Mouse (Mus musculus): Measurements from ENCODE around the gene Tlr5.
A peak's percentile ranks its signal among the peaks of the same experiment; 100 is the strongest.

Tlr5 gene

DNA sequence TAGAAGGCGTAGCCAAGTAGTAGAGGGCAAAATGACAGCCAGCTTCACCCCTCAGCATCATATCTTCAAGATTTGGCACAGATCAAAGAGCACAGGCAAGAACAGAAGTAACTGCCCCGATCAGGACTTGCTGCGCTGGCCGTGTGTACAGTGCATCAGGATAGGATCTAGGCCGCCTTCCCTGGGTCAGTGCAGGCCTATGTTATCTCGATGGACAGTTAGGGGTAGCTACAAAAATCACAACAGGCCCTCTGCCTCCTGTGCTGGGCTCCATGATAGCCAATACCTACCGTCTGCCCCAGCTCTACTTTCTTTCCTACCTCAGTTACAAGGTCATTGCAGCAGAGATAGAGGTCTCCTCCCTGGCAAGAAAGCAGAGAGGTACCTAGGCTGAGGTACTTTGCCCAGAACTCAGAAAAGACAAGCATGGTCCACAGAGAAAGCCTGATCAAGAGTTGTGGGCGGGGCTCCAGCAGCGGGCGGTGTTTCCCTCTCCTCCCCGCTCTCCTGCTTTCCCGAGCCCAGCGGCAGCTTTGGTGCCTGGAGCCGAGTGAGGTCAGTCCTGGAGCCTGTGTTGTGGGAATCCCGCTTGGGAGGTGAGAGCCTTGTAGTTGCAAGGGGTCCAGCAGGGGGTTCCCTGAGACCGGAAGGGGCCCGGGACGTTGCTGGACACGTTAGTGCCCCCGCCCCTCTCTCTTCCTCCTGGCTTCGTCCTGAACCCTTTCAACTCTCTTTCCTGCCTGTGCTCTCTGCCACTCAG, at the start of gene Tlr5:
Tlr5 (plus strand) TSS at position 502 of the 760 bp plus-strand sequence.
- peak; percentile 62 for DNase-seq (ENCODE audit: inconsistent ontology term)

DNA sequence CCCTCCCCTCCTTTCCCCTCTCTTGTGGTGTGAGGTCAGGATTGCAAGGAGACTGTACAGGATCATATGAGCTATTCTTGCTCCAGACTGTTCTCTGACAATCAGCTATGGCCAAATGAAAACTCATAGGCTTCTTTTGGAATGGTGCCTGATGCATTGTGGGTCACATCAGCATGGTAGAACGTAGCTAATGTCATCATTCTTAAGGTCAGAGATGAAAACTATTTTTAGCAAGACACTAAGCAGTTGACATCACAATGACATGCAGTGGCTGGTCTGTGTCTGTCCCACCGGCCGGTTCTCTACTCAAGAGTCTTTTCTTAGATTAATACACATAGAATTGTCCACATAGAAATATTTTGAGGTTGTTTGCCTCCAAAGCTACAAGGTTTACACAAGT, 48.9 kb upstream of the Tlr5 start:
- no peak for DNase-seq (ENCODE audit: inconsistent ontology term)

DNA sequence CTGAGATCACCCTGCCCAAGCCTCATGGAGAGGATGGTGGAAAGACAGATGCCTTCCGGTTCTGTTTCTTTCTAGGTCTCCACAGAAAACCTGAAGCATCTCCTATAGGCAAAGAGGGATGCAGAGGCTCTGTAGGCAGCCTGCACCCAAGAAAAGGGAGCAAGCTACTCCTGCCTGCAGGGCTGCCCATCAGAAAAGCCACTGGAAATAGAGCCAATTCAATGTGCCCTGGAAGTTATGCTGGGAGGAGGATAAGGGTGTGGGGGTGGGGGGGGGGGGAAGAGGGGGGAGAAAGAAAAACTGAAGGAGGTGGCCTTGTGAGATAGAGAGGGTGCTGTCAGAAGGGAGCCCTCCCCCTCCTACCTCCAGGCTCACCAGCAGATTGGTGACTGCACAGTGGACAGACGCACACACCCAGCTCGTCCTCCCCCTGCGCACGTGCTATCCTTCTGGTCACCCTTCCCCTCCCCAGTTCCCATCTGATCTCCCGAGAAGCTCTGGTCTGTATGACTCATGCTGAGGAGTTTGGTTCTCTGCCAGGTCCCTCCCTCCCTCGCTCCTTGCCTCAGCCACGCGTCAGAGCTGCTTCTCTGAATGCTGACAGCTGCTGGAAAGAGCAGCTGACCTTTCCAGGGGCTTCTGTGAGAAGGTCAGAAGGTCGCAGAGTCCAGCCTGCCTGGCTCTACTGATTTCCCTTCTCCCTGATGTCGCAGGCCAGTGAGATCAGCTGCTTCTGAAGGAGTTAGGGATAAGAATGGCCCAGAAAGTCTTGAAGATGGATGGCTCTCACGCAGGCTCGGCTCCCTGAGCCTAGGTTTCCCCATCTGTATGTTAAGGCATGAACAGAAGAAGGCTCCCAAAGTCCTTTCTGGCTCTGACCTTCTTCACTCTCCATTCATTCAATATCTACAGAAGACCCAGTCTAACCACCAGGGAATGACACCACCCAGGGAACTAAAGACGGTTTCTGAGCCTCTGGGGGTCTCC, 46.2 kb upstream of the Tlr5 start:
- peak; percentile 97 for DNase-seq (ENCODE audit: inconsistent ontology term)

DNA sequence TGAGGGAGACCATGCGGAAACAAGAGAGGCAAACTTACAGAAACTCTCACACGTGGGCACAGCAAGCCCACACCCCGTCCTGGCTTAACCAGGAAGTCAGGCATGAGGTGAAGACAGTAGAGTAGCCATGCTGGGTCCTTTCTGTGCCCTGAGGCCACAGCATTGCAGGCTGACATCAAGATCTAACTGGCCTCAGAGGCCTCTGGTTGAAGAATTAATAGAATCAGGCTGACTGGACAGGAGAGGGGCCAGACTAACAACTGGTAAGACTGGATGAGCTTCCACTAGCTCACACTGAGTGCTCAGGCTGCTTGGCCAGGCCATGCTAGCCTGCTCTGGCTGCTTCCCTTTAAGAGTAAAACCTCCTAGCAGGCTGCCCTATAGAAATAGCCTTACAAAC, 45.5 kb upstream of the Tlr5 start:
- no peak for DNase-seq (ENCODE audit: inconsistent ontology term)

DNA sequence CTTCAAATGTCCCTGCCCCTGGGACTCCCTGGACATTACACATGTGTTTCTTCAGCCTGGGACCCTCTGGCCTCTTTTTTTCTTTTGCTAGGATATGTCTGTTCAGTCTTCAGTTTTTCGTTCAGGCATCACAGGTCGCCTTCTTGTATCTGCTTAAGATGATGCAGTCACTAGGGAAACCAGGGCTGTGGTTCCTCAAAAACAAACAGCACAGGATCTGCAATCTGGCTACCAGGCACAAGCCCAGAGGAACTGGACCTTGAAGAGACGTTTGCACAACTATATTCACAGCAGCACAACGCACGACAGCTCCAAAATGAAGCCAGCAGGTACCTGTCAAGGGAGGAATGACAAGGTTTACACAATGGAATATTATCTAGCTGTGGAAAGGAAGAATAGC, 45.0 kb upstream of the Tlr5 start:
- DNase-seq (ENCODE audit: inconsistent ontology term), result no peak

DNA sequence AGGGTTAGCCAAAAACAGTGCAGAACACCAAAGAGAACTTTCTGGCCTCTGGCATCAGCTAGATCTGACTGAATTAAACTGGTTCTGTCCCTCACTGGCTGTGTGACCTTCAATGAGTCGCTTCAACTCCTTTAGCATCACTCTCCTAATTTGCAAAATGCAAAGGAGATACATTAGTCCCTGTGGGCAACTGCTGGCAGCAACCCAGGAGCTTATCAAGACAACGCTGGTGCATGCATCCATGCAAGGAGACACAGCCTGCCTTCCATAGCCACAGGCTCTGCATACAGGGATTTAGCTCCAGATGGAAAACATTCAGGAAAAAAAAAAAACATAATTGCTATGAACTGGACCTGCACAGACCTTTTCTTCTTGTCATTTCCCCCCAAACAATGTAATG, 42.0 kb upstream of the Tlr5 start:
- no peak for DNase-seq (ENCODE audit: inconsistent ontology term)

DNA sequence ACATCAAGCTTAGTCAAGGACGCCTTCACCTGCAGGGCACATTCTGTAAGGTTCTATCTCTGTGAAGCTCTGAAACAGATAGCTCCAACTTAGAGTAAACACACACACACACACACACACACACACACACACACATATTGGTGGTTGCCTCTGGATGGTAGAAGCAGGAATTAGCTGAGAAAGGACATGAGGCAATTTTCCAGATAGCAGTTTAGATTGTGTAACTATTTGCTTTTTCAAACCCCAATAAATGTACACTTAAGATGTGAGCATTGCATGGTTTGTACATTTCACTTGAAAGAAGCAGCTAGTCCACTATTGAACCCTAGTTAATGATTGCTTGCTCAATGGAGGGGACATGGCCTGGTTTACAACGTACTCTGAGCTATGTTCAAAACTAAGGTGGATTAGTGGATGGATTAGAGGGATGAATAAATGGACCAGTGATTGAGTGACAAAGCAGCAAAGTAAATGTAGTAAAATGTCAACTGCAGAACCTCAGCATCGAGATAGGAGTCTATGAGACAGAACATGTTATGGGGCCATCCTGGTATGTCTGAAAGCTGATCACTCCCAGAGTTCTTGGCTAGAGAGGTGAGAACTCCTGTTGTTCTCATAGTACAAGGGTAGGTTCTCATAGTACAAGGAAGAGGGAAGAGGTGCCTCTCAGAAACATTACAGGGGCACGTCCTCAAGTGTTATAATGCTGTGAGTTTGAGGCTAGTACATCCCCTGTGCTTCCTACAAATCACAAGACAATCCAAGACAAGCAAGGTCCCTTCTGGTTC, 40.3 kb upstream of the Tlr5 start:
- no peak for DNase-seq (ENCODE audit: inconsistent ontology term)

DNA sequence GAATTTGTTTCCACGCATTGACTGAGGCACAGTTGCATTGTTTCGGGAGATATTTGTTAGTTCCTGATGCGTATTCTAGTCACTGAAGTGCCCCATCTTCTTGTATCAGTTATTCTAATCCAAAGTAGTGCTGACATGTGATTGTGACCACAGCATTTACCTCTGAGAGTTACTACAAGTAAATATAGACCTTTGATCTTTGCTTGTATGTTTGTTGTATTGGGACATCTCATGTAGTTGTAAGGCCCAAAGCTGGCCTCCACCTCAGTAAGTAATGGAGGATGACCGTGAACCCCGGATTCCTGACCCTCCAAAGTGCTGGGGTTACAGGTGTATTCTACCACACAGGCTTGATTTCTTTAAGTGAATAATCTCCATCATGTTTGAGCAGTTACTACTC, 38.4 kb upstream of the Tlr5 start:
- DNase-seq (ENCODE audit: inconsistent ontology term), result no peak

DNA sequence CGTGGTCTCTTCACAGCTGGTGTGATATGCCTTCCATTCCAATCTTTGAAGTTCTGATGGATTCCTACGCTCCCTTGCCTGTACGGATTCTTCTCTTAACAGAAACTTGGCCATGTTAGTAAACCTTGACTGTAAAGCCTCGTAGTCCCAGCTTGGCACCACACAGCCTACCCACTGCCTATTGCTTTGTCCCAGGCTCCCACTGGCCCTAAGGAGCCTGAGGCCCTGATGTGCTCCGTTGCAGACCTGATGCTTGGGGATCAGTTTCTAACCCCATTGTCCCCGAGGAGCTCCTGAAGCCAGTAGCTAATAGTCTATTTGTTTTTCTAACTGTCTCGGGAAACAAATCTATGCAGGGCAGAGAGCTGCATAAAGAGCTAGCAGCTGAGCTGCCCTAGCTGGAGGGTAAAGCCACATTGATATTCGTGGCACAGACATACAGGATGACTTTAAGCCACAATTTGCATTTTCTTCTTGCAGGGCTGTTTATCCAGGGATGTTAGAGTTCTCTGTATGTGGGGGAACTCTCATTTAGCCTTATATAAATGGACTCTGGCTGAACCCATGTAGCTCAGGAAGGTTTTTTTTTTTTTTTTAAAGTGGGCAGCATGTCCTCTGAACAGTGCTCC, 35.8 kb upstream of the Tlr5 start:
- DNase-seq (ENCODE audit: inconsistent ontology term), result no peak

DNA sequence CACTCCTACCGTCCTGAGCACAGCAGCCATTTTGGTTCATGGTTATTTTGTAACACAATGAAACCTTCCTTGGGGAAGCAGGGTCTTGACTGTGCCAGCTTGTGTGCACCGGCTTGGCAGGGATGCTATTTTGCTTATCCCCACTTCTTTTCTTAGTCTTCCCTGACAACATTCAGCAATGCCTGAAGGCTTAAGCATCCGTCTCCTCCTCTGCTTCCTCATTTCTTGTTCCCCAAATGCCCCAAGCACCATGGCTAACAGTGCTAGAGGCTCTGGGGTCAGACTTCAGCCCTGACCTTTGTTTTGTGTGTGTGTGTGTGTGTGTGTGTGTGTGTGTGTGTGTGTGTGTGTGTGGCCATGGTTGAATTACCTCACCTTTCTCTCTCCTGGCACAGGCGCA, 31.8 kb upstream of the Tlr5 start:
- DNase-seq (ENCODE audit: inconsistent ontology term), result no peak

DNA sequence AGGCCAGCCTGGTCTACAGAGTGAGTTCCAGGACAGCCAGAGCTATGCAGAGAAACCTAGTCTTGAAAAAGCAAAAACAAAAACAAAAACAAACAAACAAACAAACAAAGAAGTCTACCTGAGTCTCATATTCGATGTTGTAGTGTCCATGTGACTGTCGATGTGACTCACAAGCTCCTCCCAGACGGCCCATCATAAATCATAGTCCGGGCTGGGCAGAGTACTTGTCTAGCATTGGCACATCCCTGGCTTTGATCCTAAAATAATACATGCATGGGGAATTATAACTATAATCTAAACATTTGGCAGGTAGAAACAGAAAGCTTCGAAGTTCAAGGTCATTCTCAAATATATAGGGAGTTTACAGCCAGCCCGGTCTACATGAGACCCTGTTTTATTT, 28.1 kb upstream of the Tlr5 start:
- DNase-seq (ENCODE audit: inconsistent ontology term), result no peak

DNA sequence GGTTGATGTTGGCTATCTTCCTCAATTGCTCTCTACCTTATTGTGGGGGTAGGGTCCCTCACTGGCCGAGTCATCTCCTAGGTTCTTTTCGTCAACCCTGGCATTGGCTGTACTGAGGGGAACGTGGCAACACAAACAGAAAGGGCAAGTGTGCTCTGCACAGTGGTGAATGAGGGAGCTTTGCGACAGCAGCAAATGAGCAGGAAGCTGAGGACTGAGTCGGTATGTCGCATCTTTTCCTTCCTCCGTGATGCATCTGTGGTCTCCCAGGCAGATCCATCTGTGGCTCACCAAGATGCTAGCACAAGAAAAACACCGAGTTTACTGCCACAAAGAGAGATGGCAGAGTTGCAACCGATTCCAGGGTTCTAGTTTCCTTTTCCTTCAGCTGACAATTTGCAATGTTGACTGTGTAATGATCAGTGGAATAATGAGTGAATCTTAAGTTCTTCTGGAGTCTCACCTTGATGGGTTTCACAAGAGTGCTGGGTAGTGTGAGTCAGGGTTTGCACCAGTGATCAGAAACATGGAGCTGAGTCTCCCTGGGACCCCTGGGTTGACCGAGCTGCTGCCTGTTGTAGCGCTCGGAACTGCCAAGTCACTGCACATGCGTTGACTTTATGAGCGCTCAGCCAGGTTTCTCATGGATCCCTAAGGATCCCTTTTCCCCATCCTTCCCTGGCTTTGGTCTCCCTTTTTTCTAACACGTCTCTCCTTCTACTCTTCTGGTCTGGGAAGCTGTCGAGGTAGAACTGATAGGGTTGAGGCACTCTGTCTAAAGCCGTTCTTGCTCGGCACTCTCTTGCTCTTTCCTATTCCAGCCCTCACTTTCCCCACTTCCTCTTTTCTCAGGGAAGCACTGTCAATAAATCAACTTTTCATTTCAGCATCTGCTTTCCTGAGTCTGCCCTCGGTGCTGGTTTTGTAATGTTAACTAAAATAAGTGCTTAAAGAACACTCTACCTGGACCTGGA, 26.4 kb upstream of the Tlr5 start:
- no peak for DNase-seq (ENCODE audit: inconsistent ontology term)

DNA sequence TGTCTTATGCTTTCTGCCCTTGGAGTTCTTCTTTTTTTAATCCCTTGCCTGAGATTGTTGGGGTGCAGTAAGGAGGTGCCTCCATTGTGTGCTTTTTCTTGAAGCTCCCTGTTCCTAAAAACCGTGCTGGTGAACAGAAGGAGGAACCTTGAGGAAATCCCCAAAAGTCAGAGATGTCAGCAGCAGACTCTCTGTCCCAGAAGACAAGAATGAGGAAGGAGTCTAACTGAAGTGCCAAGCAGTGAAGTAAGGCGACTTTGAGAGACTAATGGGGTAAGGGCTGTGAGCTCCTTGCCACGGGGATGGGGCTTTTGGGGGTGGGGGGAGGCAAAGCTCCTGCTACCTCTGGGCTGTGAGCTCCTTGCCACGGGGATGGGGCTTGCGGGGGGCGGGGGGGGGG, 19.1 kb upstream of the Tlr5 start:
- DNase-seq (ENCODE audit: inconsistent ontology term), result no peak

DNA sequence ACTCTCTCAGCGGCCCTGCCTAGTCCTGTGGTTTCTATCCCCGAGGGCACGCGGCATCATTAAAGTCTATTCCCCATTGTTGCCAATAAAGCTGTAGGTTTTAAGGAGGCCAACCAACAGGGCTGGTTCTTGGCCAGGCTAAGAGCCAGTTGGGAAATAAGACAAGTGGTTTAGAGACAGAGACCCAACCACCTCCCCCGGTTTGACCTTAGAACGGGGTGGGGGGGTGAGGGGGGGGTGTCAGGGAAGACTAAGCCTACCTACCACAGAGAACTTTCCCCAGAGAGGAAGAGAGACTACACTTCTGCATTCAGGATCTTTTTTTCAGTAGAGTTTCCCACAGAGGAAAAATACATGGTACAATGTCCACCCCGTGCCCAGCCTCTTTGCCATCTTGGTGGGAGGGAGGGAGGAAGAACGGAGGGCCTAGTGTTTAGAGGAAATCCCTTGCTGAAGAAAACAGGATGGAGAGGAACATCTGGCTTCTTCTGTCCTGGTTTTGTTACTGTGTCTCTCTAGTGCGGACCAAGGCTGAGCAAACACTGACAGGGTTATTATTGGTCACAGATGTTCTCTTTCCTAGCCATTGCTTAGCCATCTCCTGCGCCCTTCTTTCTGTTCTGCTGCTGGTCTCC, 17.0 kb upstream of the Tlr5 start:
- DNase-seq (ENCODE audit: inconsistent ontology term), result no peak

DNA sequence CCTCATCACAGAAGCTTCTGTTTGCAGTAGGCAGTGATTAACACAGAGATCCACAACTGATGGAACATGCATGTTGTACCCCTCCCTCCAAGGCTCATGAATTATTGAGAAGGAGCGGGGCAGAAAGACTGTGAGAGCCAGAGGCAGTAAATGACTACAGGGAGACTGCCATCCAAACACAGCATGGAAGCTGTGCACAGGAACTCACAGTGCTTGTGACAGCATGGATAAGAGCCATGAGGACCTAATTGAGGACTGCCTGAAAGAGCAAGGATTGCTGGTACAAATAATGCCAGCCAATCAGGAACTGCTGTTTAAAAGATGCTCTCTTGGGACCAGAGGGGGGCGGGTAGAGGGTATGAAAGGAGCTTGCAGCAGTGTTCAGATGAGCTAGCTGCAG, 12.7 kb upstream of the Tlr5 start:
- DNase-seq (ENCODE audit: inconsistent ontology term), result no peak

DNA sequence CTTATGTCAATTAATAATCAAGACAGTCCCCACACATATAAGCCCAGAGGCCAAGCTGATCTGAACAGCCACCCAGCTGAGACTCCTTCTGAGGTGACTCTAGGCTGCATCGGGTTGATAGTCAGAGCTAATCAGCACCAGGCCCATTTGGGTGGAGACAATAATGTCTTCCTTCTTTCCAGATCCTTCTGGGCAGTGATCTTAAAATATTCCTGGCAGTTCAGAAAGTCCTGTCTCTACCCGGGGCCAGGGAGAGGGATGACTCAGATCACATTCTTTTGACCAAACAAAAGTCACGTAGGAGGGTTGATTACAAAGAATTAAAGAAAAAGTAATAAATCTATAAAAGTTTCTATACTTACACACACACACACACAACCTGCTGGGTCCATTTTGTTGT, 10.7 kb upstream of the Tlr5 start:
- no peak for DNase-seq (ENCODE audit: inconsistent ontology term)

DNA sequence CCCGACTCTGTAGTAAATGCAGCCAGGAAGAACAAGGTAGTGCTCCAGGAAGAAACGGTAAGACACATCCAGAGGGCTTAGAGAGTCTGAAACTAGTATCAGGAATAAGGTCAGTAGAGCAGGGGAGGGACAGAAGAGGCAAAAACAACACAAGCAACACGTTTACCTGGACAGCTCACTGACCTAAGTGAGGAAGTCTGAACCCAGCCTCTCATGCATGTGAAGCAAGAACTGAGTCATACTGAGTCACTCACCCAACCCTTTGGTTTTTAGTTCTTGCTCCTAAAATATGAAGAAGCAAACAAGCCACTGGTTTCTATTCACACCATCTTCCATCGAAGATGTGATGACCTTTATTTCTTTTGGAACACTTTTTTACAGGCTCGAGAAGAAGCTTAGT, 9.9 kb upstream of the Tlr5 start:
- DNase-seq (ENCODE audit: inconsistent ontology term), result no peak

DNA sequence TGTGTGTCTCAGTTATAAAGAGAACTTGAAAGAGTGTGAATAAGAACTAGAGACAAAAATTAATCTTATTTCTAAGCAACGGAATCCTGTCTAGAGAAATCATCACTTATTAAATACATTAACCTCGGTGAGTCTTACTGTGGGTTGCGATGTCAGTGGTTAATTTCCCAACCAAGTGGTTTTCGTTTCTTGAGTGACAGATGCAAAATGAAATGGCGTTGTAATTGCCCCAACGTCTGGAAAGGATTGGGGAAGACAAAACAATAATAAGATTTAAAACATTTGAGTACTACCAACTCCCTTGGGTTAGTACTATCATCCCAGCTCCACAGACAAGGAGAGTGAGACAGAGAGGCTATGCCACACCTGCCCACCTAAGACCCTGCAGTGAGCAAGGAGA, 9.0 kb upstream of the Tlr5 start:
- no peak for DNase-seq (ENCODE audit: inconsistent ontology term)

DNA sequence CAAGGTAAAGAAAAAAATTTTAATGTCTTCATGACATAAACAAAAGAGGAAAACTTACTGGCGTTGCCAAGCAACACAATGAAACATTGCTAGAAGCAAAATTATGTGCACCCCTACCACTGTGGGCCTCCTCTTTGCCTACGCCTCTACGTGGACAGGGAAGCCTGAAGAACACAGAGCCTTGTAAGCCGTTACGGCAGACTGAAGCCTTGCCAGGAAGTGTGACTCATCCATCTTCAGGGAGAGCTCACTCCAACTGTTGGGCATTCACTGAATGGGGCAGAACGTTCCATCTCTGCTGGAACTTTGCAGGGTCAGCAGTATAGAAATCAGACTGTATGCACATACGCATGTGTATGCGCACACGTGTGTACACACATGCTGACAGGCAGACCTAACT, 3.3 kb upstream of the Tlr5 start:
- DNase-seq (ENCODE audit: inconsistent ontology term), result peak; percentile 60

DNA sequence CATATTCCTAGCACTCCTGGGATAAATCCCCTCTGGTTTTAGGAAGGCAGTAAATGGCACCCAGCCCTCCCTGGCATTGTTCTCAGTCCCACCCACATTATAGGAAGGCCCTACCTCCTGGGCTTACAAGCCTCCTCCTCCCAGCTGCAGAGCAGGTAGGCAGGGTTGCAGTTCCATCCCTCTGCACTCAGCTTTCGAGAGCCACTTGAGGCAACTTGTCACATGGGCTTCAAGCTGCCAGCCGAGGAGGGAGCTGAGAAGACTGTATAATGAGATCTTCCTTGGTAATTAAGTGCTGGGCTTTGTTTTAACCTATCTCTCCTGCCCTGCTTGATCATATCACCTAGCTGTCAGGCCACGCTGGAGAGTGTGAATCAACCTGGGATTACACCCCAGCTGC, 1.4 kb upstream of the Tlr5 start:
- no peak for DNase-seq (ENCODE audit: inconsistent ontology term)

All from Muller cell, postnatal 12 days (primary cell).